Mouse (Mus musculus): ENCODE data around the gene Tnik.

Tnik gene

GRCm38 (mm10) chr3:28345961-28346360 is 82.9 kb downstream of the Tnik start:
- DNase-seq (ENCODE audit: low read depth, low spot score): no peak

- no peak for DNase-seq (ENCODE audit: low read depth, low spot score)
Measured at GRCm38 (mm10) chr3:28346476-28346875, 83.5 kb downstream of the Tnik start.

- DNase-seq (ENCODE audit: low read depth, low spot score): no peak
Measured at GRCm38 (mm10) chr3:28348746-28349145, 85.7 kb downstream of the Tnik start.

- no peak for DNase-seq (ENCODE audit: low read depth, low spot score)
Measured at GRCm38 (mm10) chr3:28350147-28350801, 87.3 kb downstream of the Tnik start.

- no peak for DNase-seq (ENCODE audit: low read depth, low spot score)
Measured at GRCm38 (mm10) chr3:28358391-28358790, 95.4 kb downstream of the Tnik start.

- DNase-seq (ENCODE audit: low read depth, low spot score): no peak
Measured at GRCm38 (mm10) chr3:28359138-28359537, 96.1 kb downstream of the Tnik start.

GRCm38 (mm10) chr3:28361056-28361455 is 98.0 kb downstream of the Tnik start:
- no peak for DNase-seq (ENCODE audit: low read depth, low spot score)

- no peak for DNase-seq (ENCODE audit: low read depth, low spot score)
Measured at GRCm38 (mm10) chr3:28363441-28364125, 100.6 kb downstream of the Tnik start.

- DNase-seq (ENCODE audit: low read depth, low spot score): no peak
Measured at GRCm38 (mm10) chr3:28368746-28369145, 105.7 kb downstream of the Tnik start.

- no peak for DNase-seq (ENCODE audit: low read depth, low spot score)
Measured at GRCm38 (mm10) chr3:28369266-28369665, 106.3 kb downstream of the Tnik start.

- no peak for DNase-seq (ENCODE audit: low read depth, low spot score)
Measured at GRCm38 (mm10) chr3:28369698-28370097, 106.7 kb downstream of the Tnik start.

GRCm38 (mm10) chr3:28371583-28371982 is 108.6 kb downstream of the Tnik start:
- no peak for DNase-seq (ENCODE audit: low read depth, low spot score)

GRCm38 (mm10) chr3:28372459-28372858 is 109.4 kb downstream of the Tnik start:
- no peak for DNase-seq (ENCODE audit: low read depth, low spot score)

- DNase-seq (ENCODE audit: low read depth, low spot score): no peak
Measured at GRCm38 (mm10) chr3:28374738-28375510, 111.9 kb downstream of the Tnik start.

GRCm38 (mm10) chr3:28380224-28380623 is 117.2 kb downstream of the Tnik start:
- DNase-seq (ENCODE audit: low read depth, low spot score): no peak

- DNase-seq (ENCODE audit: low read depth, low spot score): no peak
Measured at GRCm38 (mm10) chr3:28383526-28384126, 120.6 kb downstream of the Tnik start.

GRCm38 (mm10) chr3:28385199-28385975 is 122.4 kb downstream of the Tnik start:
- no peak for DNase-seq (ENCODE audit: low read depth, low spot score)

GRCm38 (mm10) chr3:28388540-28388939 is 125.5 kb downstream of the Tnik start:
- DNase-seq (ENCODE audit: low read depth, low spot score): no peak

- no peak for DNase-seq (ENCODE audit: low read depth, low spot score)
Measured at GRCm38 (mm10) chr3:28390183-28390582, 127.2 kb downstream of the Tnik start.

- no peak for DNase-seq (ENCODE audit: low read depth, low spot score)
Measured at GRCm38 (mm10) chr3:28392542-28392941, 129.5 kb downstream of the Tnik start.

- no peak for DNase-seq (ENCODE audit: low read depth, low spot score)
Measured at GRCm38 (mm10) chr3:28398781-28399180, 135.8 kb downstream of the Tnik start.

Measured in c-Kit-negative CD71-positive TER-119-positive erythroid progenitor cells, embryonic 14.5 days (primary cell).